Mouse (Mus musculus) ovary, postnatal 14 days (tissue): Measurements from ENCODE around the gene Gm45716.

ENCODE experiments used
- DNase-seq: peaks from one replicate; pipeline ENCODE4 v3.0.0; 2022; ENCODE audit warnings: low spot score

The Gm45716 gene

DNA sequence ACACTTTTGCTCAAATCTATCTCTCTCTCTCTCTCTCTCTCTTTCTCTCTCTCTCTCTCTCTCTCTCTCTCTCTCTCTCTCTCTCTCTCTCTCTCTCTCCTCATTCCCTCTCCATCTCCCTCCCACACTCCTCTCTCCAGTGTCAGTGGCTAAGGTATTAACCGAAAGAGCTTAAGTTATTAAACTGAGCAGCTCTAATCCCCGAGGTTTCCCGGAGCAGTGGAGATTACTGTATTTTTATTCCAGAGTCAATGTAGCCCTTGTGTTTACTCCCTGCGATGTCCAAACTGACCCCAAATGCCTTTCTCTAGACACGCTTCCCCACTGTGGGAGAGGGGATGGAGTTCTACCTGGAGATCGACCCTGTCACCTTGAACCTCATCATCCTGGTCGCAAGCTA lies at the start of gene Gm45716:
Gene Gm45716, plus strand, starts transcription at position 243 of the 400 bp plus-strand sequence.
- no peak for DNase-seq

GRCm38 (mm10) chr11:90142393-90142792 lies 45.1 kb upstream of the Gm45716 start:
- DNase-seq = peak; percentile 63

GRCm38 (mm10) chr11:90142936-90143335 lies 44.5 kb upstream of the Gm45716 start:
- no peak for DNase-seq

DNA sequence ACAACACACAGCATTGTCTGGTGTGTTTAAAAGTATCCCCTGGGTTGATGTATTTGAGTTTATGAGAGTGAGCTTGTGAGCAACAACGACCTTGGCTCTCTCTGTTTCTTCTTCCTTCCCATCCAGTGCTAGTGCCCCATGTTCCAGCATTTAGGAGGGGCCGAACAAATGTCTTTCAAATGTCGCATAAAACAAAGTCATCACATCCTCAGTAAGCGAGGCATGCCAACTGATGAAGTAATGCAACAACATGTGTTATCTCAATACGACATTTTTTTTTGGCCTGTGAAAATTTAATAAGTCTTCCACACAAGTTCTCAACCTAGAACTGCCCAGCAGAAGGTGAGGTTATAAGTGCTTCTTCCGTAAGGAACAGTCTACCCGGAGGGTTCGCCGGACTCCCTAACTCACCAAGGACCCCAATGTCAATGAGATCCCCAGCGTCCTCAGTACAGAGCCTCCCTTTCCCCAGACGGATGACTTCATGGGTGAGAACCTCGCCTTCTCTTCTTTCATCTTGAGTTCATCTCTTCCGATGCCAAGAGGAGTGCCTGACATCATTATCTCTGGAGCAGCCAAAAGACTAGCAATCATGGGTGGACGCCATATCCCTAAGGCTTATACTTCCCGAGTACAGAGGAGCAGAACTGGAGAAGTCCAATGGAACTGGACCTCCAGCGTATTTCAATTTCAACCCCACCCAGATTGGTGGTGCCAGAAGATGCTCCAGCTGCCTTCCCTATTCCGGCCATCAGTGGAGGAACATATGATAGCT lies 41.2 kb upstream of the Gm45716 start:
- no peak for DNase-seq

DNA sequence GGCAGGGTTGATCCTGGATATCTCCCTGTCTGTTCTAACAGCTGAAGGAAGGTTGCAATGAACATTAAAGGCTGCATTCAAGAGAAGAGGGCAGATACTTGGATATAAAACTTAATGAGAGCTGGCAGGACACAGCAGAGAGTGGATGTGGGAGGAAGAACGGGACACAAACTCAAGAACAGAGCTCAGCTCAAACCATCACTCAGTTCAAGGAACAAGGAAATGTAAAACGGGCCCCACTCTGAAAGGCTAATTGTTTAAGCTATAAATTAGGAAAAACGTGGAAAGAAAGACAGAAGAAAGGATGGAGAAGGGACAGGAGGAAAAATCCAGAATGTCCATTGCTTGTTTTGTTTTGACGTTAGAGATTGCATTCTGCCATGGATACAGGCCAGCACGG lies 32.4 kb upstream of the Gm45716 start:
- no peak for DNase-seq

DNA sequence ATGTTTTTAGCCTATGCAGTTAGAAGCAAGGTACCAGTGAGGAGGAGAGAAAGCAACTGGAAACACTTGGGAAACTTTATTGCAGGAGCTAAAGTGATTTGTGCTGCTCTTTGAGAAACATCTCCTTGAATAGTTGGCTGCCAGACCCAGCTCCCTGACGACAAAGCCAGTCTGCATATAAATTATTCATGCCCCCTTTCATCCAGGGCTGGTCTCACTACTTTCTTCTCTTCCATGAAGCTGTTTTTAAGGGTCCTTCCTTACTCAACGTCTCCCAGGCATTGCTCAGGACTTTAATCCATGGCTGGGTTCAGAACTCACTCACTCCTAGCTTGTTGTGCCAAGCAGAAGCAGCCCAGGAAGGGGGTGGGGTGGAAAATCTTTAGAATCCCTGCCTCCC lies 32.0 kb upstream of the Gm45716 start:
- no peak for DNase-seq

DNA sequence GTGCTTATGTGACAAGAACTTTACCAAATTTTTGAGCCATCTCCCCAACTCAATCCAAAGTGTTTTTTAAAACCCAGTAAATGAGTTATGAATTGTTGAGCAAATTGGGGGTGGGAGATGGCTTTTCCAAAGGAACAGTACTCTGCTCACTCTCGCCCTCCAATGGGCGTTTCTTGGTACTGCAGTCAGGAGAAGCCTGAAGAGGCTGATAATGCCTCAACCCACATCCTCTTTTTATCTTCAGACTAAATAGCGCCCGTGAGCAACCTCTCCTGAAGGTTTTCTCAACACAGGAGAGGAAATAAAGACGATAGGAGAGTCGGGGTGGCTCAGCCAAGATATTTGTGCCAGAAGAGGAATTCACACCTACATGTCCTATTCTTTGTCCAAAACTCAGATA lies 19.7 kb upstream of the Gm45716 start:
- no peak for DNase-seq

GRCm38 (mm10) chr11:90168338-90169065 lies 19.0 kb upstream of the Gm45716 start:
- DNase-seq = no peak

- DNase-seq = no peak
Measured at GRCm38 (mm10) chr11:90169200-90170013, 18.1 kb upstream of the Gm45716 start.

DNA sequence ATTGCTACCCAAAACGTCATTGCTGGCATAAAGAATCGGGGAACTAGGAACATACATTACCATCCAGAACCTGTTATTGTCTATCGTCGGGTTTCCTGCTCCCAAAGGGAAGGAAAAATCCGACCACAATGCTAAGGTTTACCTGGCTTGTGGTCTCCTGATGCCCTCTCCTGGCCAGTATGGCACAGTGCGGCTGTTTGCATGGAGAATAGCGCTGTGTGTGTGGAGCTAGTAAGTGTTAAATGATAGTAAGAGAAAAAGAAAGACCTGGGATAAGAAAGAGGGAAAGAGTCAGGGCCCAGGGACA lies 17.5 kb upstream of the Gm45716 start:
- DNase-seq = peak; percentile 55

DNA sequence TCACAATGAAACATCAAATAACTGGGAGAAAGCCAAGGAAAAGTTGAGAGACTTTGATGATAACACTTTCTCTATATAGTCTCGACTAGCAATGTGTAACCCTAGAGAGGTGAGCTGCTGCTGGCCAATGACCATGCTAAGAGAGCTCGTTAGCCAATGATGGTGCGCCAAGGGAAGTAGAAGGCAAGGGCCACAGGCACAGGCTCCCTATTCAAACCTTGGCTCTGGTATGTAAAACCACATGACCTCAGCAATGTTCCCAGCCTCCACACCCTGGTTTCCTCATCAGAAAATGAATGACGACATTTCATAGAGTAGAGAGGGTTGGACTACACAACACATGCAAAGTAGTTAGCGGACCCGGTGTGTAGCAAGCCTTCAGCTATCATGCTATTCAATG lies 15.2 kb upstream of the Gm45716 start:
- DNase-seq = no peak

GRCm38 (mm10) chr11:90175634-90176300 lies 11.7 kb upstream of the Gm45716 start:
- no peak for DNase-seq

DNA sequence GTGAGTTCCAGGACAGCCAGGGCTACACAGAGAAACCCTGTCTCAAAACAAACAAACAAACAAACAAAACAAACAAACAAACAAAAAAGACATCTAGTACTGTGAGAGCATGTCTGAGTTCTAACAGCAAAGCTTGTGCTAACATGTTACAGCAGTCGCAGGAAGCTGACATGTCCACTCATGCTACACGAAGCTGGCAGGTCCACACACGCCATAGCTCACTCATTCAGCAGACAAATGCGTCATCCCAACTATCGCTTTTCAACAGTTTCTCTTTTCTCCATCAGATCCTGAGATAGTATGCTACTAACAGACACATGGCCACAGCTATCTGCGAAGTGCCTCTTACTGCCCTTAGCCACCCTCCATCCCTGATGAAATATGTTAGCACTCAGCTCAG lies 10.1 kb upstream of the Gm45716 start:
- no peak for DNase-seq

- no peak for DNase-seq
Measured at GRCm38 (mm10) chr11:90183361-90183760, 4.1 kb upstream of the Gm45716 start.

- DNase-seq = no peak
Measured at GRCm38 (mm10) chr11:90184756-90185155, 2.7 kb upstream of the Gm45716 start.

DNA sequence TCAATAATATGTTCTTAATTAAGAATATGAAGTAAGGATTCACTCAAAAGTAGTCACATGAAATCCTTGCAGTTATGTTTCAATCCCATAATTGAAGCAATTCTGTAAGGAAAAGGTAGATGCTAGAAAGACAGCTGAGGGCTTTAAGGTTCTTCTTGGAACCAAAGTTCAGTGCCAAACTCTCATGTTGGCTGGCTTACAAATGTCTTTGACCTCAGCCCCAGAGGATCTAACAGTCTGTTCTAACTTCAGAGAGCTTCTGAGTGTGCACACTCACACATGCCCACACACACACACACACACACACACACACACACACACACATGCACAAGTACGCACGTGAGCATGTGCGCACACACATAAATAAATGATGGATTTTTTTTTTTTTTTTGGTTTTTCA lies 2.7 kb downstream of the Gm45716 start:
- no peak for DNase-seq

DNA sequence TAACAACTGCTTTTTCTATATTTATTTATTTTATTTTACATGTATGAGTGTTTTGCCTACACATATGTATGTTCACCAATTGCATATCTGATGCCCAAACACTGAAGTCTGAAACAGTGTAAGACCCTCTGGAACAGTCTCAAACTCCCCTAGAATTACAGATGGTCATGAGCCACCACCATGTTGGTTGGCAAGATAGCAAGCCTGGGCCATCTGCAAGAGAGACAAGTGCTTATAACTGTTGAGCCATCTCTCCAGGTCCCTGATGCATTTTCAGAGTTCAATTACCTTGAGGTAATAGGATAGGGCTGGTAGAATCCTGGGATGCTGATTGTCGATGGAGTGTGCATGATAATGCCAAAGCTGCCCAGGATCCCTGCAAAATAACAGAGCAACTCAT lies 7.5 kb downstream of the Gm45716 start:
- DNase-seq = no peak

GRCm38 (mm10) chr11:90195756-90196520 lies 8.5 kb downstream of the Gm45716 start:
- DNase-seq = peak; percentile 4

- no peak for DNase-seq
Measured at GRCm38 (mm10) chr11:90196521-90197215, 9.2 kb downstream of the Gm45716 start.

DNA sequence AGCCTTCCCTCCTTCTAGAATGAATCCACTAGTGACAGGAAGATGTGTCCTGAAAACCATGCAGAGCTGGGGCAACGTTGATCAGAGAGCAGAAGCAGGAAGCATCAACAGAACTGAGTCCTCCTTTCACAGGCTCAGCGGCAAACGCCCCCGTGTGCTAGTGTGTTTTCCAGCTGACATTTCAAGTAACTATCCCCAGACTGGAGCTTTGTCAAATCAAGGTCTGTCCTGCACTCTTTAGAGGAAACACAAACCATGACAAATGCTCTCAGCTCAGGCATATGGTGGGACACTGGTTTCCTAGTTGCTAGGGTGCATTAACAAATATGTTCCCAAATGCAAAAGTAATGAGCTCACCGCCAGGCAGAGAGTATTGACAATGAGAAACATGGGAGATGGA lies 10.6 kb downstream of the Gm45716 start:
- no peak for DNase-seq

GRCm38 (mm10) chr11:90200826-90201225 lies 13.3 kb downstream of the Gm45716 start:
- no peak for DNase-seq
